Mouse (Mus musculus) midbrain, embryonic 13.5 days (tissue): ENCODE results near the gene Actr3b. TPM values are rescaled to one million over a fixed set of nuclear protein-coding genes. Genes with fewer than 3 reads are reported as not detected.
A peak's percentile ranks its signal among the peaks of the same experiment; 100 is the strongest.
"Not testable (repeated sequence)": the region's sequence is repeated elsewhere in the genome, so short reads cannot be mapped to it uniquely, and the experiment has no call there.

Source experiments
- ATAC-seq: fragments of 200-750 bp; cut with Nextera tagmentation; 2 replicates; pipeline ENCODE4 v1.8.0; 2017; ENCODE audit warnings: mild to moderate bottlenecking, moderate TSS enrichment, moderate library complexity
- H3K27ac ChIP-seq: fragments of 300-500 bp; sonication (generic); 2 replicates; pipeline ENCODE4 v1.5.1; 2015; ENCODE audit warnings: inconsistent platforms, mild to moderate bottlenecking, moderate library complexity
- H3K27me3 ChIP-seq: fragments of 300-500 bp; sonication (generic); 2 replicates; pipeline ENCODE4 v1.6.1; 2015; ENCODE audit warnings: mild to moderate bottlenecking, inconsistent platforms
- H3K36me3 ChIP-seq: fragments of 300-500 bp; sonication (generic); 2 replicates; pipeline ENCODE4 v1.6.1; 2015; ENCODE audit warnings: mild to moderate bottlenecking, inconsistent platforms
- H3K4me1 ChIP-seq: fragments of 300-500 bp; sonication (generic); replicated peaks from 2 replicates; pipeline ENCODE4 v1.6.1; 2015; ENCODE audit warnings: inconsistent platforms
- H3K4me2 ChIP-seq: fragments of 300-500 bp; sonication (generic); replicated peaks from 2 replicates; pipeline ENCODE4 v1.6.1; 2015; ENCODE audit warnings: moderate library complexity, mild to moderate bottlenecking, inconsistent platforms
- H3K4me3 ChIP-seq: fragments of 300-500 bp; sonication (generic); replicated peaks from 2 replicates; pipeline ENCODE4 v1.5.1; 2015; ENCODE audit warnings: mild to moderate bottlenecking, inconsistent platforms
- H3K9ac ChIP-seq: fragments of 300-500 bp; sonication (generic); replicated peaks from 2 replicates; pipeline ENCODE4 v1.6.1; 2015; ENCODE audit warnings: mild to moderate bottlenecking, inconsistent platforms
- H3K9me3 ChIP-seq: fragments of 300-500 bp; sonication (generic); 2 replicates; pipeline ENCODE4 v1.6.1; 2016; ENCODE audit warnings: mild to moderate bottlenecking, inconsistent platforms
- WGBS: fragments of 180-500 bp; shearing (Covaris S2); methylation state at CpG from one replicate; pipeline ENCODE4 v1.1.7; 2015; 5-methylcytosine and 5-hydroxymethylcytosine counted together
- polyA plus RNA-seq: library from polyadenylated mRNA; unstranded; fragments of >200 nt; fragmentation: Nextera tagmentation; extraction: Ambion mirVana; gene quantifications from 2 replicates; pipeline ENCODE4 v1.2.1, GENCODE M21; 2015

The Actr3b gene
- 13.6 and 15.2 TPM in 2 replicates for polyA plus RNA-seq

GRCm38 (mm10) chr5:25759460-25760409 lies at the start of gene Actr3b:
TSS of gene Actr3b (plus strand) at chr5:25759997.
- Histone ChIP-seq H3K4me2 (peak within 1 kb of the TSS; percentile 86), H3K9ac (peak within 1 kb of the TSS; percentile 80), H3K27ac (peak within 1 kb of the TSS; percentile 36; the same call in 1 of the 2 replicates), H3K9me3 (no peaks in the 10 kb centered on the region), H3K36me3 (no peaks in the 10 kb centered on the region), H3K4me3 (peak within 1 kb of the TSS; percentile 84), H3K27me3 (peaks cover 3% of the 10 kb centered on the region; the same call in 1 of the 2 replicates), H3K4me1 (peaks cover 21% of the 10 kb centered on the region)
- ATAC-seq, result peak; percentile 98
- 3% methylated on average over 45 of the region's 45 CpGs for WGBS

DNA sequence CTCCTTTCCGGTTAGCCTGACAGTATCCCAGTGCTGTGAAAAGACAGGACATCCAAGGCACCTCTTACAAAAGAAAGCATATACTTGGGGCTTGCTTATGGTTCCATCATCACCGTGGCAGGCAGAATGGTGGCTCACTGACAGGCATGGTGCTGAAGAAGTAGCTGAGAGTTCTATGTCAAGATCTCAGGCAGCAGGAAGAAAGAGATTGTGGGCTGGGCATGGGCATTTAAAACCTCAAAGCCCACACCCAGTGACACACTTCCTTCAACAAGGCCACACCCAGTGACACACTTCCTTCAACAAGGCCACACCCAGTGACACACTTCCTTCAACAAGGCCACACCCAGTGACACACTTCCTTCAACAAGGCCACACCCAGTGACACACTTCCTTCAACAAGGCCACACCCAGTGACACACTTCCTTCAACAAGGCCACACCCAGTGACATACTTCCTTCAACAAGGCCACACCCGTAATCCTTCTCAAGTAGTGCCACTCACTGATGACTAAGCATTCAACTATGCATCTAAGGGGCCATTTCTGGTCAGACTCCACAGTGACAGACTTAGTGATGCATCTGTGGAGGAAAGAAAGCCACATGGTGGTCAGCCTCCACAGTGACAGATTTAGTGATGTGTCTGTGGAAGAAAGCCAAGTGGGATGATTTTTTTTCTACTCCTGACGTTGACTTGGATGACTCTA lies 46.6 kb upstream of the Actr3b start:
- not testable (repeated sequence) for H3K9me3 ChIP-seq, H3K9ac ChIP-seq, H3K4me3 ChIP-seq, H3K4me2 ChIP-seq, ATAC-seq, H3K4me1 ChIP-seq, H3K36me3 ChIP-seq, H3K27ac ChIP-seq, H3K27me3 ChIP-seq
- 95% methylated on average over 4 of the region's 4 CpGs for WGBS

GRCm38 (mm10) chr5:25719390-25719789 lies 40.4 kb upstream of the Actr3b start:
- Histone ChIP-seq H3K36me3 (no peaks in the 10 kb centered on the region), H3K27me3 (no peaks in the 10 kb centered on the region), H3K4me2 (no peak overlapping the region), H3K4me3 (no peak overlapping the region), H3K9me3 (no peaks in the 10 kb centered on the region), H3K27ac (no peak overlapping the region), H3K4me1 (no peaks in the 10 kb centered on the region), H3K9ac (no peak overlapping the region)
- ATAC-seq, result no peak
- WGBS, result 94% methylated on average over 4 of the region's 4 CpGs

DNA sequence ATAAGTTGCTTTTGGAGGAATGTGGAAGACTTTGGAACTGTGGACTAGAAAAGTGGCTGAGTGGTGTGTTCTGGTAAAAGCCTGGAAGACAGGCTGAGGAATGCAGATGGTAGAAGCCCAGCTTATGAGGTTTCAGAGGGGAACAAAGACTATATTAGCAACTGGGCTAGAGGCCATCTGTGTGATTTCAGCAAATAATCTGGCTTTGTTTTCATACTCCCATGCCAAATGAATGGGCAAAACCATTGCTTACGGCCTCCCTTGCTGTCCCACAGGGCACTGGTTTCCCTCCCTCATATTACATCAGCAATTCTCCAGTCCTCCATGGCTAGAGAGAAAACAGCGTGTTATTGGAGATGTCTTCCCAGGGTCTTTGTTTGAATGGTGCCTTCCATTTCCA lies 36.8 kb upstream of the Actr3b start:
- Histone ChIP-seq H3K4me3 (no peak overlapping the region), H3K4me2 (no peak overlapping the region), H3K9me3 (no peaks in the 10 kb centered on the region), H3K27ac (no peak overlapping the region), H3K36me3 (no peaks in the 10 kb centered on the region), H3K27me3 (no peaks in the 10 kb centered on the region), H3K9ac (no peak overlapping the region), H3K4me1 (no peaks in the 10 kb centered on the region)
- 74% methylated on average over 2 of the region's 2 CpGs for whole genome bisulfite sequencing
- ATAC-seq, result no peak

- no peaks in the 10 kb centered on the region for H3K27me3 ChIP-seq
- no peaks in the 10 kb centered on the region for H3K4me1 ChIP-seq
- no peak for ATAC-seq
- no peak overlapping the region for H3K4me3 ChIP-seq
- no peak overlapping the region for H3K9ac ChIP-seq
- 27% methylated on average over 1 of the region's 1 CpGs for WGBS
- no peak overlapping the region for H3K4me2 ChIP-seq
- no peaks in the 10 kb centered on the region for H3K9me3 ChIP-seq
- H3K36me3 ChIP-seq, result no peaks in the 10 kb centered on the region
- H3K27ac ChIP-seq, result no peak overlapping the region
Observed at GRCm38 (mm10) chr5:25724134-25724675, 35.6 kb upstream of the Actr3b start.

DNA sequence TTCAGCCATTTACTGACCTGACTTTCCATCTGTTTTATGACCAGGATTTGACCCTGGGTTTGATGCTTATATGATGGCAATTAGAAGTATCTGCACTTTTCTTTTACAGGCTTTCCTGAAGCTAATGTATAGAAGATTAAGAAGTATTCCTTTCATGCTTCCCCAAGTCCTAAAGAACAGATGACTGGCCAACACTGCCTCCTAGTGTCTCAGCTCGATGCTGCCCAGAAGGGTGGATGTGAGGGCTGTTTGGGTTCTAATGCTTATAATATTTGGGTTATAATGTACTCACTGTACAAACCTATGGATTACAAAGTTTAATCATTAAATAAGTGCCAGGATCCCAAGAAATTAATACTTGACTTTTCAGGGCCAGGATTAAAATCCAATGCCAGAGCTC lies 25.5 kb upstream of the Actr3b start:
- WGBS, result 19% methylated on average over 1 of the region's 1 CpGs
- no peak overlapping the region for H3K9ac ChIP-seq

GRCm38 (mm10) chr5:25735861-25736260 lies 23.9 kb upstream of the Actr3b start:
- no peak overlapping the region for H3K9ac ChIP-seq
- ATAC-seq, result no peak
- no peaks in the 10 kb centered on the region for H3K9me3 ChIP-seq
- no peak overlapping the region for H3K4me2 ChIP-seq
- no peaks in the 10 kb centered on the region for H3K27me3 ChIP-seq
- no peak overlapping the region for H3K27ac ChIP-seq
- 87% methylated on average over 2 of the region's 2 CpGs for WGBS
- no peaks in the 10 kb centered on the region for H3K36me3 ChIP-seq
- H3K4me3 ChIP-seq, result no peak overlapping the region
- H3K4me1 ChIP-seq, result no peaks in the 10 kb centered on the region

More for the DNA sequence above, 25.5 kb upstream of the Actr3b start:
- Histone ChIP-seq H3K4me1 (no peaks in the 10 kb centered on the region), H3K9me3 (no peaks in the 10 kb centered on the region), H3K4me3 (no peak overlapping the region), H3K27ac (no peak overlapping the region), H3K27me3 (no peaks in the 10 kb centered on the region), H3K4me2 (no peak overlapping the region), H3K36me3 (no peaks in the 10 kb centered on the region)
- ATAC-seq, result no peak

GRCm38 (mm10) chr5:25738448-25738847 lies 21.3 kb upstream of the Actr3b start:
- Histone ChIP-seq H3K27me3 (no peaks in the 10 kb centered on the region), H3K4me1 (no peaks in the 10 kb centered on the region), H3K9me3 (no peaks in the 10 kb centered on the region), H3K27ac (no peak overlapping the region), H3K4me3 (no peak overlapping the region), H3K36me3 (no peaks in the 10 kb centered on the region), H3K4me2 (no peak overlapping the region), H3K9ac (no peak overlapping the region)
- no peak for ATAC-seq
- WGBS, result 58% methylated on average over 3 of the region's 3 CpGs

DNA sequence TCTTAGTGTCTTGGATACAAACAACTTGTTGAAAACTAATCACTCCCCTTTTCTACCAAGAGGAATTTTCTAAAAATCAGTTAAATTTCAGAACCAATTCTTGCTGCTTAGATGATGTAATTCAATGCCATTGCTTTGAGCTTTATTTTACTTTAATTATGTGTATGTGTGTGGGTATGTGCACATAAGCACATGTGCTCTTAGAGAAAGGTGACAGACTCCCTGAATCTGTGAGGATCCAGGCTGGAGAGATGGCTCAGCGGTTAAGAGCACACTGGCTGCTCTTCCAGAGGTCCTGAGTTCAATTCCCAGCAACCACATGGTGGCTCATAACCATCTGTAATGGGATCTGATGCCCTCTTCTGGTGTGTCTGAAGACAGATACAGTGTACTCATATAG lies 20.9 kb upstream of the Actr3b start:
- not testable (repeated sequence) for H3K4me1 ChIP-seq, ATAC-seq, H3K27ac ChIP-seq, H3K4me3 ChIP-seq, H3K4me2 ChIP-seq, H3K27me3 ChIP-seq, H3K9ac ChIP-seq, H3K9me3 ChIP-seq, H3K36me3 ChIP-seq
- 97% methylated on average over 1 of the region's 1 CpGs for WGBS

DNA sequence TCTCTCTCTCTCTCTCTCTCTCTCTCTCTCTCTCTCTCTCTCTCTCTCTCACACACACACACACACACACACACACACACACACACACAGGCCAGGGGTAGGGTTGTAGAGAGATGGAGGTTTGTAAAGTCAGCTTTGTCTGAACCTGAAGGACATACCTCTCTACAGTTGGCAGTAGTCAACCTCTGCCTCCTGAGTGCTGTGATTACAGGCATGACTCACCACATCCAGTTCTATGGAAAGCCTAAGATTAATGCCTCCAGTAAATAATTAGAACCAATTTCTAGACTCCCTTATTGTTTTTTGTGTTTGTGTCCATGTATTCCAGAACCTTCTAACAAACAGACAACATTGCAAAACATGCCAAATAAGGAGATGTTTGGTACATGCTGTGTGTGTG lies 11.9 kb upstream of the Actr3b start:
- no peaks in the 10 kb centered on the region; the same call in 1 of the 2 replicates for H3K27me3 ChIP-seq
- H3K4me2 ChIP-seq, result no peak overlapping the region
- no peak for ATAC-seq
- H3K9me3 ChIP-seq, result no peaks in the 10 kb centered on the region
- H3K27ac ChIP-seq, result no peak overlapping the region
- H3K4me1 ChIP-seq, result no peaks in the 10 kb centered on the region
- no peaks in the 10 kb centered on the region for H3K36me3 ChIP-seq
- no peak overlapping the region for H3K9ac ChIP-seq
- H3K4me3 ChIP-seq, result no peak overlapping the region

- no peaks in the 10 kb centered on the region for H3K9me3 ChIP-seq
- 83% methylated on average over 3 of the region's 3 CpGs for WGBS
- H3K4me2 ChIP-seq, result no peak overlapping the region
- H3K27ac ChIP-seq, result no peak overlapping the region
- no peak overlapping the region for H3K9ac ChIP-seq
- H3K4me1 ChIP-seq, result peaks cover 2% of the 10 kb centered on the region; the same call in 1 of the 2 replicates
- no peak for ATAC-seq
- no peaks in the 10 kb centered on the region for H3K36me3 ChIP-seq
- H3K27me3 ChIP-seq, result no peaks in the 10 kb centered on the region; the same call in 1 of the 2 replicates
- no peak overlapping the region for H3K4me3 ChIP-seq
Observed at GRCm38 (mm10) chr5:25748613-25749012, 11.2 kb upstream of the Actr3b start.

- Histone ChIP-seq H3K27ac (no peak overlapping the region), H3K27me3 (no peaks in the 10 kb centered on the region; the same call in 1 of the 2 replicates), H3K4me2 (no peak overlapping the region), H3K4me3 (no peak overlapping the region), H3K9me3 (no peaks in the 10 kb centered on the region), H3K36me3 (no peaks in the 10 kb centered on the region), H3K9ac (no peak overlapping the region), H3K4me1 (peaks cover 20% of the 10 kb centered on the region)
- no peak for ATAC-seq
Observed at GRCm38 (mm10) chr5:25751552-25751951, 8.2 kb upstream of the Actr3b start.
